In the genomic region with DNA sequence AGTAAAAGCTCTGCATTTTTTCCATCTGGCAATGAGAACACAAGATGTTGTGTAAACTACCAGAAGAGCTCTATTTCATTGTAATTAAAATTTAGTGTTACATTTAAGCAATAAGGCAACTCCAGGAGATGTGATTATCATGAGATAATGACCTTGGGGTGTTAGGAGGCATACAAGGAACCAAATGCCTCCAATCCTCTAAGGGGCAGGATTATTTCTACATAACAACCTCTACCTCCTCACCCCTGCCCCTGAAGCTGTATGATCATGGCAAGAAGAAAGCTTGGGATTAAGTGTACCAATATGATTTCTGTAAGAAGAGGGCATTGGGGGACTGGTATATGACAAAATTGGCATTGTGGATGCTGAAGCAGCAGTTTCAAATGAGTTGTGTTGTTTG, we compare ENCODE assay signal across 25 mouse cellular contexts.
DNase-seq lines count a peak whose midpoint lies in the region; ATAC-seq lines count a peak whose summit lies in the region.
"Had no signal": no experiment of that assay in that cellular context is flagged by ENCODE, and none has a peak within 500 bp of the region (broad histone marks: within the 10 kb centered on the region; RNA-seq: fewer than 3 reads in every experiment).

No protein-coding gene starts in this region.

- H3K27me3 ChIP-seq in embryonic facial prominence, embryonic 14.5 days (replicated peaks; ENCODE audit: control insufficient read depth, insufficient read depth, low read length) = no peaks in the 10 kb centered on the region
- H3K27me3 ChIP-seq in embryonic facial prominence, embryonic 10.5 days (replicated peaks; ENCODE audit: low read depth, poor library complexity, severe bottlenecking) = no peaks in the 10 kb centered on the region
- no peaks in the 10 kb centered on the region for H3K27me3 ChIP-seq in neural tube, embryonic 13.5 days
- H3K27me3 ChIP-seq in neural tube, embryonic 15.5 days (replicated peaks) = no peaks in the 10 kb centered on the region
- H3K27me3 ChIP-seq: CH12.LX; embryonic facial prominence, embryonic 13.5 days; forebrain, embryonic 12.5 days; Patski had no signal

- H3K9ac ChIP-seq in embryonic facial prominence, embryonic 14.5 days (ENCODE audit: low read depth, low read length) = no peak overlapping the region
- no peak overlapping the region for H3K9ac ChIP-seq in neural tube, embryonic 13.5 days
- H3K9ac ChIP-seq in neural tube, embryonic 15.5 days (replicated peaks) = no peak overlapping the region
- H3K9ac ChIP-seq: embryonic facial prominence, embryonic 13.5 days; forebrain, embryonic 12.5 days had no signal

- peak; percentile 17 for DNase-seq in embryonic facial prominence, embryonic 14.5 days (ENCODE audit: low spot score)
- DNase-seq in embryonic facial prominence, embryonic 10.5 days (ENCODE audit: low spot score) = no peak
- peak; percentile 16 for DNase-seq in fat pad, adult 2 months (ENCODE audit: extremely low read depth, low read depth, low spot score)
- DNase-seq in gastrocnemius, adult 8-10 months (ENCODE audit: low spot score in 2 of 2) = no peak
- DNase-seq: adrenal gland, adult 8-10 months; adrenal gland, postnatal 14 days; adrenal gland, postnatal 36 days; B cell, adult 2 months; cerebellum, adult 11-12 months; cerebellum, adult 2 months; cerebellum, adult 9-10 months; cerebellum, postnatal 10 days; cerebellum, postnatal 25 days had no signal

- H3K9me3 ChIP-seq in embryonic facial prominence, embryonic 14.5 days (ENCODE audit: control insufficient read depth, low read length) = no peaks in the 10 kb centered on the region
- H3K9me3 ChIP-seq in embryonic facial prominence, embryonic 10.5 days = no peaks in the 10 kb centered on the region
- no peaks in the 10 kb centered on the region for H3K9me3 ChIP-seq in neural tube, embryonic 13.5 days
- no peaks in the 10 kb centered on the region for H3K9me3 ChIP-seq in neural tube, embryonic 15.5 days (replicated peaks)
- H3K9me3 ChIP-seq: embryonic facial prominence, embryonic 13.5 days; forebrain, embryonic 10.5 days; forebrain, embryonic 12.5 days had no signal

- ATAC-seq in embryonic facial prominence, embryonic 14.5 days (ENCODE audit: low read depth) = peak; percentile 70; the same call in 1 of the 2 replicates
- ATAC-seq in neural tube, embryonic 13.5 days (ENCODE audit: low read depth) = peak; percentile 79; the same call in 1 of the 2 replicates
- no peak; the same call in 1 of the 2 replicates for ATAC-seq in neural tube, embryonic 15.5 days (ENCODE audit: low FRiP score)
- ATAC-seq: activated CD4-positive, CD25-positive, alpha-beta regulatory T cell, adult 4 months; CD4-positive, CD25-positive, alpha-beta regulatory T cell, adult 4 months; forebrain, embryonic 14.5 days; forebrain, embryonic 16.5 days; Patski had no signal

- no peaks in the 10 kb centered on the region for H3K36me3 ChIP-seq in embryonic facial prominence, embryonic 14.5 days (ENCODE audit: control insufficient read depth, insufficient read depth, low read length)
- H3K36me3 ChIP-seq in embryonic facial prominence, embryonic 10.5 days (replicated peaks) = no peaks in the 10 kb centered on the region
- H3K36me3 ChIP-seq in neural tube, embryonic 13.5 days = no peaks in the 10 kb centered on the region
- H3K36me3 ChIP-seq in neural tube, embryonic 15.5 days = no peaks in the 10 kb centered on the region
- H3K36me3 ChIP-seq: embryonic facial prominence, embryonic 13.5 days; forebrain, embryonic 10.5 days; forebrain, embryonic 12.5 days; G1E had no signal

- no peak overlapping the region for H3K4me3 ChIP-seq in embryonic facial prominence, embryonic 14.5 days (ENCODE audit: low read depth, low read length)
- H3K4me3 ChIP-seq in embryonic facial prominence, embryonic 10.5 days = no peak overlapping the region
- H3K4me3 ChIP-seq in neural tube, embryonic 13.5 days = no peak overlapping the region
- no peak overlapping the region for H3K4me3 ChIP-seq in neural tube, embryonic 15.5 days (replicated peaks)
- H3K4me3 ChIP-seq: embryonic facial prominence, embryonic 13.5 days; forebrain, embryonic 10.5 days; forebrain, embryonic 12.5 days had no signal

- no peaks in the 10 kb centered on the region for H3K4me1 ChIP-seq in embryonic facial prominence, embryonic 14.5 days (ENCODE audit: control insufficient read depth, insufficient read depth, low read length)
- H3K4me1 ChIP-seq in embryonic facial prominence, embryonic 10.5 days = no peaks in the 10 kb centered on the region
- no peaks in the 10 kb centered on the region for H3K4me1 ChIP-seq in neural tube, embryonic 13.5 days (replicated peaks)
- H3K4me1 ChIP-seq in neural tube, embryonic 15.5 days = no peaks in the 10 kb centered on the region
- H3K4me1 ChIP-seq: embryonic facial prominence, embryonic 13.5 days; forebrain, embryonic 10.5 days; forebrain, embryonic 12.5 days had no signal

- H3K4me2 ChIP-seq in embryonic facial prominence, embryonic 14.5 days (ENCODE audit: low read depth, low read length) = no peak overlapping the region
- no peak overlapping the region for H3K4me2 ChIP-seq in neural tube, embryonic 13.5 days
- no peak overlapping the region for H3K4me2 ChIP-seq in neural tube, embryonic 15.5 days
- H3K4me2 ChIP-seq: embryonic facial prominence, embryonic 13.5 days; forebrain, embryonic 12.5 days had no signal

- no peak overlapping the region for H3K27ac ChIP-seq in embryonic facial prominence, embryonic 14.5 days (replicated peaks; ENCODE audit: low read depth, low read length)
- H3K27ac ChIP-seq in embryonic facial prominence, embryonic 10.5 days (replicated peaks) = no peak overlapping the region
- no peak overlapping the region for H3K27ac ChIP-seq in neural tube, embryonic 13.5 days (replicated peaks)
- no peak overlapping the region for H3K27ac ChIP-seq in neural tube, embryonic 15.5 days (replicated peaks)
- H3K27ac ChIP-seq: embryonic facial prominence, embryonic 13.5 days; forebrain, embryonic 10.5 days; forebrain, embryonic 12.5 days had no signal

Comparison
In these comparisons a context has a peak if more than half of its experiments do, and no peak if none do; other contexts are left out.
1. DNase-seq: peak in embryonic facial prominence, embryonic 14.5 days (single experiment) and fat pad, adult 2 months (single experiment); none in embryonic facial prominence, embryonic 10.5 days (single experiment) and gastrocnemius, adult 8-10 months (0 of 2).